Mouse (Mus musculus) hindlimb bud, embryonic 11.5 days (tissue): ENCODE measurements at regions not wholly inside any gene's neighbourhood (a gene's known extent, or its start where the extent isn't known, plus 50 kb on each side); places are given as distances from the start of the nearest gene placed in this dataset.

Experiments
- DNase-seq: peaks from one replicate; pipeline ENCODE4 v3.0.0-alpha.2; 2012; ENCODE audit warnings: low read depth, low spot score; ENCODE audit errors: extremely low spot score

- DNase-seq = no peak
These were observed 168.3 kb upstream of the Creb1 start for GRCm38 (mm10) chr1:64364095-64364494.

GRCm38 (mm10) chr1:64361959-64362638 is 170.3 kb upstream of the Creb1 start:
- DNase-seq = no peak

- DNase-seq = no peak
These were observed 189.2 kb upstream of the Creb1 start for GRCm38 (mm10) chr1:64343268-64343667.

GRCm38 (mm10) chr1:64341596-64341995 is 190.8 kb upstream of the Creb1 start:
- no peak for DNase-seq

- DNase-seq = no peak
These were observed 193.9 kb upstream of the Creb1 start for GRCm38 (mm10) chr1:64338575-64338961.

- DNase-seq = no peak
These were observed 194.5 kb upstream of the Creb1 start for GRCm38 (mm10) chr1:64337619-64338574.

GRCm38 (mm10) chr1:64331566-64331965 is 200.9 kb upstream of the Creb1 start:
- no peak for DNase-seq

- no peak for DNase-seq
These were observed 201.7 kb upstream of the Creb1 start for GRCm38 (mm10) chr1:64330721-64331120.

- no peak for DNase-seq
These were observed 200.1 kb upstream of the Klf7 start for GRCm38 (mm10) chr1:64322197-64322596.

GRCm38 (mm10) chr1:64319155-64319582 is 197.1 kb upstream of the Klf7 start:
- DNase-seq = no peak

- no peak for DNase-seq
These were observed 196.5 kb upstream of the Klf7 start for GRCm38 (mm10) chr1:64318440-64319154.

- DNase-seq = no peak
These were observed 195.1 kb upstream of the Klf7 start for GRCm38 (mm10) chr1:64317032-64317636.

- no peak for DNase-seq
These were observed 189.3 kb upstream of the Klf7 start for GRCm38 (mm10) chr1:64311371-64311770.

- DNase-seq = no peak
These were observed 186.5 kb upstream of the Klf7 start for GRCm38 (mm10) chr1:64308560-64308959.

GRCm38 (mm10) chr1:64308088-64308487 is 186.0 kb upstream of the Klf7 start:
- no peak for DNase-seq

GRCm38 (mm10) chr1:64305427-64306213 is 183.5 kb upstream of the Klf7 start:
- no peak for DNase-seq

- no peak for DNase-seq
These were observed 180.8 kb upstream of the Klf7 start for GRCm38 (mm10) chr1:64302833-64303358.

GRCm38 (mm10) chr1:64301530-64302061 is 179.5 kb upstream of the Klf7 start:
- no peak for DNase-seq

GRCm38 (mm10) chr1:64300951-64301529 is 179.0 kb upstream of the Klf7 start:
- DNase-seq = no peak
